Mouse (Mus musculus) naive thymus-derived CD4-positive, alpha-beta T cell, adult 2 months (primary cell): ENCODE results near the gene Smim26.
A peak's percentile ranks its signal among the peaks of the same experiment; 100 is the strongest.

Experiments
- DNase-seq: peaks from one replicate; pipeline ENCODE4 v3.0.0-alpha.2; 2011; ENCODE audit warnings: low read depth

The Smim26 gene

DNA sequence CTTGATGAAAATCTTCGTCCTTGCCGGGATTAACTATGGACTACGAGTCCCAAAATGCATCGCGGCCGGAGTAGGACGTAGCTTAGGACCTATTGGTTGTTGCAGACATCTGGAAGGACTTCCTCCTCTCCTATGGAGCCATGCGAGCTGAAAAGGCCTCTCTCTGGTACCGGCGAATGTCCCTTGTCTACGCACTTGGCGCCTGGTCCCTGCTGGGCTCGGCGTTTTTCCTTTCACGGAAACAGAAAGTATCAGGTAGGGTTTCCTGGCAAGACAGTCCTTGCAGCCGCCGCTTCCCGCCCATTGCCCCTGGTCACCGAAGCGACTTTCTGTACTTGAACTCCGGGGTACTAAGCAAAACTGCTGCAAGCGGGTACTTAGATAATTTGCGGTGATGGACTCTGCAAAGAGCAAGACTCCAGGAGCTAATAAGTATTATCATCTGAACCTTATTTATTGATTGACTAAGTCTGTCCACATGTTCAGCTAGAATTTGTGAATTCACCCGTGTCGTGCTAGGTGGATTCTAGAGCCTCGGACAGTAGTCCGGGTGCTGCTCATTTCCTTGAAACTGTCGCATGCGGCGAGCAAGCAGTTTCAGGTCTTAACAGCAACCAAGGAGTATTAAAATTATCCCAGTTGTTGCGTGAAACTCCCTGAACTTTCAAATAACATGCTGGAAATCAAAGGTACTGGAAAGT lies at the start of gene Smim26:
TSS of gene Smim26 (plus strand) at position 104 of the 701 bp plus-strand sequence.
- DNase-seq: peak; percentile 80

GRCm38 (mm10) chr2:144544630-144545029 lies 49.2 kb upstream of the Smim26 start:
- DNase-seq: no peak

DNA sequence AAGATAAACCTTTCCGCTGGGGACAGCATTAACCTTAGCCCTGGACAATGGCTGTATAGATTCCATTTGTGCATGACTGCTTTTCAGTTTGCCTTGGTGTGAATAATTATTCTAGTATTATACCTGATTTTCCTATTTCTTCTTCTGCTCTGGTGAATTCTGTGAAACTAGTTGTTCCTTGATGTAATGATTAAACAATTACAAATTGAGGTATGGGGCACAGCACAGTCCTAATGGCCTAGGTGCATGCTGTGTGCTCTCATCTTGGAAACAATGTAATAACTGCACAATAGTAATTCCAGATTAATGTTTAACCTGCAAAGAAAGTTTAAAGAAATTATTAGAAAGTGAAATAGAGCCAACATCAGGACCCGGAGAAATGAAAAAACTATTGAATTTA lies 48.8 kb upstream of the Smim26 start:
- DNase-seq: no peak

DNA sequence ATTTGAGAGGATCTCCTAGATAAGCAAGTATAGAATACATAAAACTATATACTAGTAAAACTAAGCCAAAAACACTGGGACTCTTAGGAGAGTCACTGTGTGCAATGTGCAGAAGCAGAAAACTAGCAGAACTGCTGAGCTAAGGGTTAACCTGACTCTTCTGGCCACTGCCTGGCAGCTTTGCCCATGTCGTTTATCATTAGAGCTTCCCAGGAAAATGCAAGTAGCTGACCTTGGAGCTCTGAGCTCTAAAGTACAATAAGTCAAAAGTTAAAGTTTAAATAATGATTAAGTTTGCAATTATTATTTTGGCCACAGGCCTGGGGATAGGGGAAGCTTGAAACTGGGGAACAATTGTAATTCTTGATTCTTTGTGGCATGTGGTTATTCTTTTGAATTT lies 48.4 kb upstream of the Smim26 start:
- no peak for DNase-seq

GRCm38 (mm10) chr2:144547559-144547958 lies 46.3 kb upstream of the Smim26 start:
- no peak for DNase-seq

DNA sequence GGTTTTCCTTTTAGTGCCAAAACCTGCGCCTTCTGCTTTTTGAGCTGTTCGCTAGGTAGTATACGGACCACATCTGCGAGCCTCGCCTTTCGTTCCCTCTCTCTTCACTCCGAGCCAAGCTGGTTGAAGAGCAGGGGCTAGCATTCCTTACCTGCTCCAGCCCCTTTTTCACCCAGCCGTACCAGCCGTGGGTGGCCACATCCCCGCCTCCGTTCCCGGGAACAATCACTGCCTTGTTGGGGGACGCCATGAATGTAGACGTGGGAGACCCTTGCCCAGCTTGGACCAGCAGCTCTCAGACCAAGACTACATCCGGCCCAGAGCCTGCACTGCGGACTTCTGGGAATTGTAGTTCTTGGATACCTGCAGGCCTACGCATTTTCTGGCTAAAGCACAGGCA lies 43.3 kb upstream of the Smim26 start, which contains the start of gene Rbbp9:
TSS of gene Rbbp9 (minus strand) at position 341 of the 400 bp plus-strand sequence.
- peak; percentile 69 for DNase-seq

DNA sequence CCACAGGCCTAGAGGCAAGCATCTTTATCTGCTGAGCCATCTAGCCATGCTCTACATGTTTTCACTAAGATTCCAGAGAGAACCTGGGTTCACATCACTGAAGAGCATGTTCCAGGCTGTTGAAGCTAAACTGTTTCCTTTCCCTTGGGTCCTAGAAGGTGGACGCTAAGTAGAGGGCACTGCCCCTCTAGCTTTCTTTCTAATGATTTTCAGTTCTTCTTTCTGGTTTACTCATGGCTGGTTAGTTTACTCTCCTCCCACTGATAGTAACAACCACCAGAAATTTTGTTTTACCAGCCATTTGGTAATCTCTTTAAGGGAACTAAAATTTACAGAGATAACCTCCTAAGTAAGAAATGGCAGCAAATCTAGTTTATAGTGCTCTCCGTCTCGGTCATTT lies 39.9 kb upstream of the Smim26 start:
- DNase-seq: no peak

GRCm38 (mm10) chr2:144555286-144555819 lies 38.5 kb upstream of the Smim26 start:
- DNase-seq: no peak

- peak; percentile 97 for DNase-seq
These were observed 37.9 kb upstream of the Smim26 start, which contains the start of gene Sec23b for GRCm38 (mm10) chr2:144555820-144556552. Gene Sec23b, plus strand, starts transcription at chr2:144556229.

- no peak for DNase-seq
These were observed 5.1 kb upstream of the Smim26 start for GRCm38 (mm10) chr2:144588723-144589122.

- peak; percentile 23 for DNase-seq
These were observed 818 bp upstream of the Smim26 start for GRCm38 (mm10) chr2:144593036-144593435.

DNA sequence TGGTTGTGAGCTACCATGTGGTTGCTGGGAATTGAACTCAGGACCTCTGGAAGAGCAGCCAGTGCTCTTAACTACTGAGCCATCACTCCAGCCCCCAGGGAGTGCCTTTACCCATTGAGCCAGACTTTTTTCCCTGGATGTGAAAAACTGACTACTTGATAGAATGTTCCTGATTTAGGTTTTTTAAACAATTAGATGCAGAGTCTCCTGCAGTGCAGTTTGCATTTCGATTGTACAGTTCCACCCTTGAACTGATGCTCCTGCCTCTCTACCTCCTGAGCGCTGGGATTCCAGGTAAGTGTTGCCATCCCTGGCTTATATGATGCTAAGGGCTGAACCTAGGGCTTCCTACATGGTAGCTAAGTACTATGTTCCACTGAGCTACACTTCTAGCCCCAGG lies 4.2 kb downstream of the Smim26 start:
- DNase-seq: no peak

- peak; percentile 91 for DNase-seq
These were observed 6.2 kb downstream of the Smim26 start, which contains the start of gene Dtd1 for GRCm38 (mm10) chr2:144599831-144600687. Gene Dtd1, plus strand, starts transcription at chr2:144599897.

GRCm38 (mm10) chr2:144601576-144601975 lies 7.7 kb downstream of the Smim26 start:
- DNase-seq: no peak

- DNase-seq: no peak
These were observed 20.1 kb downstream of the Smim26 start for GRCm38 (mm10) chr2:144613956-144614355.

DNA sequence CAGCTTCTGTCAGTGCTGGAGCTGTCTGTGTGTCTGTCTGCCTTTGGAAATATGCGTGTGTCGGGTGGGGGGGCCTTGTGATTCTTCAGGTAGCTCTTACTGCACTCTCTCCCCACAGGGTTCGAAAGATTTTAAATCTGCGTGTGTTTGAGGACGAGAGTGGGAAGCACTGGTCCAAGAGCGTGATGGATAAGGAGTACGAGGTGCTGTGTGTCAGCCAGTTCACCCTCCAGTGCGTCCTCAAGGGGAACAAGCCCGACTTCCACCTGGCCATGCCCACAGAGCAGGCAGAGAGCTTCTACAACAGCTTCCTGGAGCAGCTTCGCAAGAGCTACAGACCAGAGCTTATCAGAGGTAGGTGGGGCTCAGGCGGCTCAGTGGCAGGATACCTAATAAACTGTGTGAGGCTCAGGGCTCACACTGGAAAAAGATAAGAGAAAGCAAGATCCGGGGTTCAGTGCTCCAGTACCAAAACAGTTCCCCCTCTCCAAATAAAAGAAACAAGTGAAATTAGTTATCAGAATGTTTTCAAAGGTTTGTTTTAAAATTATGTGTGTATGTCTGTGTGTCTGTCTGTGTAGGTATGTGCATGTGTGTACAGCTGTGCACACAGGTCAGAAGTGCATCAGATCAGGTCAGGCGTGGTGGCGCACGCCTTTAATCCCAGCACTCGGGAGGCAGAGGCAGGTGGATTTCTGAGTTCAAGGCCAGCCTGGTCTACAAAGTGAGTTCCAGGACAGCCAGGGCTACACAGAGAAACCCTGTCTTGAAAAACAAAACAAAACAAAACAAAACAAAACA lies 23.4 kb downstream of the Smim26 start:
- DNase-seq: no peak

GRCm38 (mm10) chr2:144621491-144621890 lies 27.6 kb downstream of the Smim26 start:
- no peak for DNase-seq

- DNase-seq: no peak
These were observed 39.7 kb downstream of the Smim26 start for GRCm38 (mm10) chr2:144633551-144633950.

DNA sequence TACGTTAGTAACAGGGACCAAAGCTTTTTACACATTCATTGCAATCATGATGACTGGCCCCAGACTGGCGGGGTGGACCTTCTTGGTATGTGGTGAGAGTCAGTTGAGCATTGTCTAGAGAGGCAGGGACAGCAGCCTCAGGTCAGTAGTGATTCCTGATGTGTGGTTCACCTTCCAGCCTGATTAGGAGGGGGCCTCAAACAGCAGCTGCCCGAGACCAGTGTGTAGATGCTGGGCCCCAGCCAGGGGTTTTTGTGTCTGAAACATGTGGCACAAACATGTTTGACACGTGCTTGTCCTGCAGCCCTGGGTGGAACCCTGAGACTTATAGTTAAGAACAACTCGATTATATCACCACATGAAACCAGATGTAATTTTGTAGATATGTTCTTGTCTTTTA lies 40.4 kb downstream of the Smim26 start:
- DNase-seq: no peak

DNA sequence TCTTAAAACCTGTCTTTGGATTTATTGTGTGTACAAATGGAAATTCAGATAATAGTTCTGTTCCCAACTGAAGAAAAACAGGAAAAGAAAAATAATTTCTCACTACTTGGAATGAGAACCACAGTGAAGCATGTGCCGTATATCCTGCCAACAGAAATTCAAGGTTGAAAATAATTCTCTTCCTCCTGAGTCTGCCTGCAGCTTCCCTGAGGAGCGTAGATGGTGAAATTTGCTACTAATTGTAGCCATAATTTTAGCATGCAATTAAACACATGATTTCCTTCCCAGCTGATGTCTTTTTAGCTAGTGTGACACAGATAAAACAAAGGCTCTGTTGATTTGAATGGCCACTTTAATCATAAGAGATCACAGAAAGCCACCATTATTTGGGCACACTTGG lies 40.9 kb downstream of the Smim26 start:
- DNase-seq: no peak

GRCm38 (mm10) chr2:144635644-144636320 lies 41.9 kb downstream of the Smim26 start:
- DNase-seq: peak; percentile 64
